Mouse (Mus musculus) G1E (cell line): Measurements from ENCODE around the gene Uts2r.

Experiments
- CTCF ChIP-seq: IDR thresholded peaks from 2 replicates; pipeline ENCODE4 v1.5.1; 2012; ENCODE audit warnings: low read depth, low read length, inconsistent platforms, mixed read lengths
- GATA1 ChIP-seq: IDR thresholded peaks from 2 replicates; pipeline ENCODE4 v1.6.1; 2012; ENCODE audit warnings: borderline replicate concordance, low read length, inconsistent platforms, mixed read lengths
- GATA2 ChIP-seq: IDR thresholded peaks from 2 replicates; pipeline ENCODE4 v1.6.1; 2012; ENCODE audit warnings: low read depth, low read length, inconsistent platforms, borderline replicate concordance
- TAL1 ChIP-seq: conservative IDR thresholded peaks from 2 replicates; pipeline ENCODE4 v1.6.1; 2012; ENCODE audit warnings: low read depth, low read length, inconsistent platforms, mixed read lengths

DNA sequence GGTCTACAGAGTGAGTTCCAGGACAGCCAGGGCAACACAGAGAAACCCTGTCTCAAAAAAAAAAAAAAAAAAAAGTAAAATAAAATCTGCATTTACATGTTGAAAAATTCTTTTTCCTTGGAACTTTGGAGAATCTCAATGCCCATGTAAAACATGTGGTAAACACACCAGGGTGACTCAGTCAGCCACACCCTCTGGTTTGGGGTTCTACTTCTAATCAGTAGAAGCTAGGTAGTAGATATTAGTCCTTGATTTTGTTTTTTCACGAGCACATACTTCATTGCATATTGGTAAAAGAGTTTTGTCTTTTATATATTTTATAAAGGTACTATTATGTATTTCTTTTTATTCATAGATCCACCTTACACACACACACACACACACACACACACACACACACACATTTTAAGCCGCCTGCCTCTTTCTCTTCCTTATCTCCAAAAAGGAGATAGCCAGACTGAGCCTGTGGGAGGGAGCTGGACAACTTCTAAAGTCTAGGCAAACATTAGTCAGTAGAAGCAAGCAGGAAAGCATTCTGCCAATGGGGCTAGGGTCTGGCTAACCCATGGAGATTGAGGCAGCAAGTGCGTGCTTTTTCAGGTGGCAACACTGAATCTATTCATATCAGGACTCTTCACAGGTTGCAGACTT, 34.4 kb upstream of the Uts2r start:
- no peak for TF ChIP-seq TAL1
- no peak for TF ChIP-seq CTCF
- no peak for TF ChIP-seq GATA2
- no peak for TF ChIP-seq GATA1
